Mouse (Mus musculus): ENCODE measurements at regions not wholly inside any gene's neighbourhood (a gene's known extent, or its start where the extent isn't known, plus 50 kb on each side); places are given as distances from the start of the nearest gene placed in this dataset.

DNA sequence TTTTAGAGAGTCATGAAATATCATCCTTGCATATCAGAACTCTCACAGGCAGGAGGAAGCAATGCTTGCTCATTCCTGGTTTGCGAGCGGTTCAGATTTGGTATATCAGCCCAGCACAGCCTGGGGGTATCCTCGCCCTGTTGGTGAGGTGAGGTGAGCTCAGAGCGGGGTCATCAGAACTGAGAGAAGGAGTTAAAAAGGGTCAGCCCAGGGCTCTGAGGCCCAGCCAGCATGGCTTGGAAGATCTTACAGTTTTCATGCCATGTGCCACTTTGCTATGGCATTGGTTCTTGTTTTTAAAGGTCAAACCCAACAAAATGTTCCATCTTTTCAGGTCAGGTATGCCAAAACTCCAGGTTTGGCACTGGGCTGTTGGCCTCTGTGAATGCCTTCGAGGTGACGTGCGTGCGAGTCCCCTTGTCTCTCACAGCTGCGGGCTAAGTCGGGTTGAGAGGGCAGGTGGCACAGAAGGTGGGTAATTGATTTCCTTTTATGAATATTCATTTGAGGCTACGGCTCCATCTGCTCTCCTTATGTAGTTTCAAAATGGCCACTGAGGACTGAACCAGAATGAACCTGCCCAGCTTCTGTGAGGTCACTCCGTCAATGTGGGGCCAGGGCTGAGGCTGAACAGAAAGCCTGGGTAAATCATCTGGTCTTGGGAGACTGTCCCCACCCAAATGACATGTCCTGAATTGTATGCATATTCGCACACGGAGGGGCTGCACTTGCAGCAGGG lies 86.3 kb downstream of the Hhipl2 start:
- no peak for DNase-seq (ENCODE audit: low read depth, low spot score)

DNA sequence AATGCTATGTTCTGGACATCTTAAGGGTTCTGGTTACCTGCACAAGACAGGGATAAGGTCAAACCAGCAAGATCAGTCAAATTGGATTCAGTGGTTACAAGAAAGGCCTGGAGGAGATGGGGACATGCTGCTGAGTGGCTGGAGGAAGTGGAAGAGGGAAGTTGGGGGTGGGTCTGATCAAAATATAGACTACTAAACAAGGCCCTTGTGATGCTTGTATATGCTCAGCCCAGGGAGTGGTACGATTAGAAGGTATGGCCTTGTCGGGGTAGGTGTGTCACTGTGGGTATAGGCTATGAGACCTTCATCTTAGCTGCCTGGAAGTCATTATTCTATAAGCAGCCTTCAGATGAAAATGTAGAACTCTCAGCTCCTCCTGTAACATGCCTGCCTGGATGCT lies 89.9 kb downstream of the Hhipl2 start:
- DNase-seq (ENCODE audit: low read depth, low spot score), result no peak

DNA sequence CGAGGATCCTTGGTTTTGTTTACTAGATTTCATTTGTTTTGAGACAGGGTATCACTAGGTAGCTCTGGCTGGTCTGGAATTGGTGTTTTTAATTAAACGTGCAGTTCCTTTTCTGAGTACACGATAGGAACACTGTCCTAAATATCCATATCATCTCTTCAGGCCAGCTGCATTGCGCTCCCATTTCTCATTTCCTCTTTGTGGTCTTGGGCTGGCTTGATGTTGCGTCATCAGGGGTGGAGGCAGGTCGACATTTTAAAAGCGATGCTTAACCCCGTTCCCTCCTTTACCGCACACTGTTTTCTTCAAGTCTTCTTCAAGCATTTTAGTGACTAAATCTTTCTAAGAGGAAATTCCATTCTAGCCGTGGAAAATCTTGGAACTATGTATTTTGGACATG lies 92.7 kb downstream of the Hhipl2 start:
- DNase-seq (ENCODE audit: low read depth, low spot score), result no peak

DNA sequence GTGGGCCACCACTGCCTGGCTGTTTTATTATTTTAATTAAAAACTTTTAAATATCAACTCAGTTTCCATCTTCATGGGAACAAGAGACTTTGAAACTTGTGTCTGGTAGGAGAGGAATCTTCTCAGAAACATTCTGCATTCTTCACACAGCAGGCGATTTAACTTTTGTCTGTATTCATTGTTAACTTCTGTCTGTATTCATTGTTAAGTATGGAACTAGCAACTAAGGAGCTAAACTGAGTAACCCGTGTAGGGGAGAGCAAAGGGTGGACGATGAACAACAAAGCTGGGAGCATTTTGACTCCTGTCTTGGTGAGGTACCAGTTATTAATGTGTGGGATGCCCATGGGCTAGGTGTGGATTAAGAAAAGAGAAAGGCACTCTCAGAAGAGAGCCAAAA lies 95.9 kb downstream of the Hhipl2 start:
- no peak for DNase-seq (ENCODE audit: low read depth, low spot score)

DNA sequence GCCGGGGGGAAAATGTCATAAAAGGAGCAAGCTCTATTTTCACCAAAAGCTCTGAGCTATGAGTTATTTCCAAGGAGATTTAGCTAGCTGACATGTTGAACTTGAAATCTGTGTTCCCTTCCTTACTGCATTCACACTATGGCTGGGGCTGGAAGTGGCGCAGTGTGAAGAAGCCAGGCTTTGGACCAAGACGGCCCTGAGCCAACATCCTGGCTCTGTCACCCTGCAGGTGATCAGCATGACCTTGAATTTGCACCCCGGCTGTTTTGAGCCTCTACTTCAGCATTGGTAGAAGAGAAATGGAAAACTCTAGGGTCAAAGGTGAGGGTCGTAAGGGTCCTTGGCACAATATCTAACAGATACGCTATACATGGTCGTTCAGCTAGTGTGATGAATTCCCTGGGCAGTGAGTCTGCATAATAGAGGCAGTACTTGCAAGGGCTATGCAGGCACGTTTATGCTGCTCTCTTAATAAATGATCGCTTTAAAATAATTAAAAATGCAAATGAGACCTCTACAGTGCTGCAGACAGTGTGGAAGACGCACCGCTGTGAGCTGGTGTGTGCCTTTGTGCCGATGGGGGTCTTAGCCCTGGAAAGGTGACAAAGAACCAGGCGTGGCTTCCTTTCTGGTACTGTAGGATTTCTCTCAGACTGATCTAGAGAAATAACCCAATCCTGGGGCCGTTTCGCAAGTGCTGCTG lies 96.4 kb downstream of the Hhipl2 start:
- no peak for DNase-seq (ENCODE audit: low read depth, low spot score)

DNA sequence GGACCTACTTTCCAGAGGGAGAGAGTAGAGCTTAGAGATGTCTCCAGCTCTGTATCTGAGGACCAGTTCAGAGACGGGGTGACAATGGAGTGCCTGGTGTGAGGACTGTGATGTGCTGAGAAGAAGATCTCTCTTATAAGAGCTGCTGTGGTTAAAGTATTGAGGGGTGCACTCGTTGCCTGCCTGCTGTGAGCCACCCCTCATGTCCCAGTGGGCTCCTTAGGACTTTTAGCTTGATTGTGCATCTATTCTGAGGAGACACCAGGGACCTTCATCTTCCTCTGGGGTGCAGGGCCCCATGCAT lies 96.9 kb downstream of the Hhipl2 start:
- DNase-seq (ENCODE audit: low read depth, low spot score), result no peak

DNA sequence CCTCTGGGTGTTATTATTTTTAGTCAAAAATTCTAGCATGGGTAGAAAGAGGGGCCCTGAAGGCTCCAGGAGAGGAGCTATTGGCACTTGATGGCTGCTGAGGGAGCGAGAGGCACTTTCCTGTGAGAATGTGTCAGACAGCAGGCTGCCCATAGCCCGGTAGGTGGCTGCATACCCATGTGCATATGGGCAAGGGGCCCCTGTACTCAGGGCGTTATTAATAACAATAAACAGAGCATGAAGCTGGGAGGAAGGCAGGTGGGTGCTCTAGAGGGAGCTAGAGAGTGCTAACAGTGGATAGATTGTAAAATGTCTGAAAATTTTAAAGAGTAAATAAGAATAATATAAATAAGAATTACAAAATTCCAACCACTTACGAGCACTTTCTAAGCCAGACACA lies 98.2 kb downstream of the Hhipl2 start:
- DNase-seq (ENCODE audit: low read depth, low spot score), result no peak

DNA sequence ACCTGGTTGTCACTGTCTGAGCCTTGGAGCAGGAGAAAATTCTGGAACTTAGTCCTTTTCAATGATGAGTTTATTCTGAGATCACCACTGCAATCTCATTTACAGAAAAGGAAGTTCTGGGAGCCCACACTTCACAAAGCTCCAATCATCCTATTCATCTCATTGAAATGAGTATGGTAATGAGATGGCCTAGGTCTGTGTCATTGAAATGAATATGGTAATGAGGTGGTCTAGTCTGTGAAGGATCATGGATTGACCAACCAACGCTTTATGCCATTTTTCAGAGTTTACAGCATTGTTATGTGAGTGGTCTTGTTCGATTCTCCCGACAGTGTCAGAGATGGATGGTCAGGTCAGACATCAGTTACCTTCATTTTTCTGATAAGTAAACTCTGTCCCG lies 99.2 kb downstream of the Hhipl2 start:
- no peak for DNase-seq (ENCODE audit: low read depth, low spot score)

DNA sequence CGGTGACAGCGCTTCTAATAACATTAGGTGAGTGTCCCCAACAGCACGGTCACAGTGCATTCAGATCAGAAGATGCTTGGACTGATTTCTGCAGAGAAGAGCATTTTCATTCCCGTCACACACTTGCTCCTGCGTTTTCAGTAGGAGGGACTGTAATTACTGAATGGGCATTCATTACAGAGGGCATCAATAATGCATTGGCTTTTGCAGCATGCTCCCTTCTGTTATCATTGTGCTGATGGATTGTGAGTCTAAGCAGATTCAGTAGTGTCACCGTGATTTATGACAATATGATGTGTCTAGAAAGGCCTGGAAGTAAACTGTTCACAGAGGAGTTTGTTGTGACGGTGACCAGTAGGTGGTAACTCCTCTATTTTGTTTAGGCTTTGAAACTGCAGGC lies 103.6 kb downstream of the Hhipl2 start:
- no peak for DNase-seq (ENCODE audit: low read depth, low spot score)

DNA sequence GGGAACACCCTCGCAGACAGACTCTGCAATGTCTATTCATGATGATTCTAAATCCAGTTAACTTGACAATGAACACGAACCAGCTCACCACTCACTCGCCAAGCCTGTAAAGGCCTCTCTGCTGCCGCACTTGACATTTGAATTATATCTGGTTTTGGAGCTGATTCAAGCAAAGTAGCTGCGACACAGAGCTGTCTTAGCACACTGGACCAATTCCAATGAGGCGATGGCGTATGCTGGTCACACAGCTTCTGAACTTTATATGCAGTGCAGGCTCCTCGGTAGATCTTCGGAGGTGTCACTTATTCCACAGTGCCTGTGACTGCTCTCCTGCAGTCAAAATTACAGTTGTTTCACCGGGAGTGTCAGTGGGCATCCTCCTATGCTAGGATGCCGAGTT lies 115.4 kb downstream of the Hhipl2 start:
- no peak for DNase-seq (ENCODE audit: low read depth, low spot score)

DNA sequence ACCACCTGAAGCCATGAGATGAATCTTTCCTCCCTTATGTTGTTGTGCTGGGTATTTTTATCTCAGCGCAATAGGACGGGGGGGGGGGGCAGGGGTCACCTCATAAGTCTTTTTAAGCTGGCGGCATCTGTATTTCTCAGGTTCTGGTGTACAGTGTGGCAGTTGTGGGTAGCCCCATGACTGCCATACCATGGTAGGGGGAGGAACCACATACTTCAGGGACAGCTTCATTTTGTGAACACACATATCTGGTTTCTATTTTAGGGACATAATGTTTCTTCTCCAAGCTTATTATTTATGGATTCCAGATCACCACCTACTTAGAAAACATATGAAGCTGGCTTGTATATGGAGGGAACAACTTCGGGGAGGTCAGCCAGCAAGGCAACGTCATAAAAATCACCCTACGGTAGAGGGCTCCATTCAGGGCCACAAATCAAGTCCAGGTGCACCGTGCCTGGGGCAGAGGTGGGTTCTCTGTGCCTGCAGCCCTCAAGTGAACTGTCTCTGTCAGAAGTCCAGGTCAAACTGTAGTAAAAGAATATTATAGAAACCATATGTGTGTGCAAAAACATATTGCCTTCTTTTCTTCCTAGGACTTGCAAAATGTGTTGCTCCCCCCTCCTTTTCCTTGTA lies 130.9 kb downstream of the Hhipl2 start:
- DNase-seq (ENCODE audit: low read depth, low spot score), result no peak

DNA sequence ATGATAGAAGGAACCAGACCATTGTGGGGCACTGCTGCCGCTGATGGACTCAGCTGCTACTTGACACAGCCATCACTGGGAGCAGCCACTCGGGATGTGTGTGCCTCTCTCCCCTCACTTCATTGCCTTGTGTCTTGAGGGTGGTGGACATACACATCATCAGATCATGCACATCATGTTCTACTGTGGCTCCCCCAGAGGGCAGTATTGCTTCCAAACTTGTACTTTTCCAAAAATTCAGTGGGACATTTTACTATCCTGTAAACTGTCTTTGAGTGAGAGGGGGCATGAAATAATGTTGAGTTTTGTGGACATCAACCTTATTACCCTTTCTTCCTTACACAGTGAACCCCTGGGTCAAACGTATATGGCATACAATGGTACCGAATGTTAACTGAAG lies 134.6 kb downstream of the Hhipl2 start:
- no peak for DNase-seq (ENCODE audit: low read depth, low spot score)

DNA sequence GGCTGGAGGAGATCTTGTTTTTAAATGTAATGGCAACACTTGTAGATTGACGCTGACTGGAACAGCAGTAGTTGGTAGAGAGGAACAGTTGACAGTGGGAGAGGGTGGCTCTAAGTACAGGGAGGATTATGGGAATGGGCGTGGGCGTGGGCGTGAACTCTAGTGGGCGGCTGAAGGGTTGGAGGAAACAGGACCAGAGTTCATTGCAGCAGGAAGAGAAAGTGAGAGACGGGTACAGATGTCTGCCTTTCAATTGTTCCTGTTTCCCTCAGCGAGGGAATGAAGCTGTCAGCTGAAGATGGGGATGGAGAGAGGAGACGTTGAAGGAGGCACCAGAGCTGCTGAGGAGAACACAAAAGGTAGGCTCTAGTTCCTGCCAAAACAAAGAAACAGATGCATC lies 135.2 kb downstream of the Hhipl2 start:
- DNase-seq (ENCODE audit: low read depth, low spot score), result no peak

DNA sequence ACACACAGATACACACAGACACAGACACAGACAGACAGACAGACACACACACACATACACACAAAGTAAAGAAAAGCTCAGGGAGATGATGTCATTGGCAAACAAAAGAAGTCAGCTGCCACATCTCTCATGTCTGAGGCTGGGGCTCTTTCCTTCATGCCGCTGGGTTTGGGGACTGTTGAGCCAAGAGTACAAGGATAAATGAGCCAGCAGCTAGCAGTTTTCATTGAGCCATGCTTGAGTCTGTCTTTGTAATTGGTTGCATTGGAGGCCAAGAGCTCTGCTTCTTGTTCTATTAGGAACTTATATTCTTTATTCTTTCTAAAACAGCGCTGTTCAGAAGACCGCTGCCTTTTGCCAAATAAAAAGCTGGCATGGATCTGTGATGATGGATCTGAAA lies 144.8 kb downstream of the Hhipl2 start:
- no peak for DNase-seq (ENCODE audit: low read depth, low spot score)

DNA sequence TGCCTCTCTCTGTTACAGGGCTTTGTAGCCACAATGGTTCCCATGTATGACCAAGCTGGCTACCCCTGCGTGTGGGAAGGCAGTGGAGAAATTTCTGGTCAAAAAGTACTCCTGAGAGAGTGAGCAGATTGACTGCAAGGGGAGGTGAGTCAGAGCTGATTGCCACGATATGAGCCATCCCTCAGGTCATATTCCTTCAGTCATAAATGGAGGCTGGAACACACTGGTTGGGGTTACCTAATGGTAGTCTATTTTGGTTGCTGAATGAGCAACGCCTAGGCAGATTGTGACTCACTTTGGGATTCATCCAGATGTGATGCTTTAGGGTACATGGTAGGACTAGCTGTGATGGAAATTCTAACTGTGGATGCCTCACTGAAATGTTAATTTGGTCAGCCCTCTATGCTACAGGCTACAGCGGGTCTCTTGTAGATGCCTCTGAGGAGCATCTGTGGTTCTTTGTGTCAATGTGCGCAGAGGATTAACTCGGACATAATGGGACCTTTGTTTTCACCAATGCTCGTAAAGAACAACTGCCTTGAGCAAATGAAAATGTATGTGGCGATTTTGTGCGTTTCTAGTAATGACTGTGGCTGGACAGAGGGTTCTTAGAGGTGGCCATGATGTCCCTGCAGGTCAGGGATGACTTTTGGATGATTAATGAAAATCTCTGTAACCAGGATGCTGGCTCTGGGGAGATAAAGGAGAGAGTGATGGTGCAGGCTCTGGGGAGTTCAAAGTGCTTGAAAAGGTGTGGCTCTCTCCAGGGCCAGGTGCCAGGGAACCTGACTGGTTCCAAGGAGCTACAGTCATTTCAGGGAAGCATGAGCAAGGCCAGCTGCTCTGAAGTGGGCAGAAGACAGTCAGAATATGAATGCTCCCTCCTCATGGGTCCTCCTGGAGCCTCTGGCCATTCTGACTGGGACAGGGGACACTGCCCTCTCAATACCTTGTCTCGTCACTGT lies 155.9 kb downstream of the Hhipl2 start:
- no peak for DNase-seq (ENCODE audit: low read depth, low spot score)

DNA sequence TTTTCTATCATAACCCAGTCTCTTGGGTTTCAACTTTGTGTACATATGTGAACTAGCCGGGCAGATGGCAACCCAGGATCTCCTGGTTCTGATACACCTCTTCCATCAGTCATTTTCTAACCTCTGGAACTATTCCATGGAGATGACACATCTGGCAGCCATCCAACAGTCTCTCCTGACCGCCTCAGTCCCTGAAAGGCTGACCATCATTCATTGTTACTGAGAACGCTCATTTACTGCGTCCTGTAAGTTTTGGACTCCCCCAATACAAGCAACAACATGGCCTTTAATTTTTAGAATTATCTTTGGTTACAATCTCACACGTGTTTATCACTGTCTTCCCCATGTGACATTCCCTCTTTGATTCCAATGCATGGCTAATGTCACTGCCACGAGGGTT lies 166.8 kb downstream of the Hhipl2 start:
- no peak for DNase-seq (ENCODE audit: low read depth, low spot score)

DNA sequence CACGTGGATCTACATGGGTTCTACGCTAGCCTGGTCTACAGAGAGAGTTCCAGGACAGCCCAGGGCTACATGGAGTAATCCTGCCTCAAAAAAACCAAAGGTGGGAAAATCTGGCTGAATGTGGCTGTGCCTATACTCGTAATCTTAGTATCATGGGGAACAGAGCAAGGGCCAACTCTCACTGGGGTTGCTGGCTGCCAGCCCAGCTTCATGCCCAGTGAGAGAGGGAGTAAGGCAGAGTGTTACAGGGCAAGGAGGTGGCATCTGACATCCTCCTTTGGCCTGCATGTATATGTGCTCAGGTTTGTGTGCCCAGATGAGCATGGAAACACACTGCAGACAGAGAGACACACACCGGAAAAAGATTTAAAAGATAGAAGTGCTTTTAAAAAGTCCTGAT lies 168.4 kb downstream of the Hhipl2 start:
- no peak for DNase-seq (ENCODE audit: low read depth, low spot score)

DNA sequence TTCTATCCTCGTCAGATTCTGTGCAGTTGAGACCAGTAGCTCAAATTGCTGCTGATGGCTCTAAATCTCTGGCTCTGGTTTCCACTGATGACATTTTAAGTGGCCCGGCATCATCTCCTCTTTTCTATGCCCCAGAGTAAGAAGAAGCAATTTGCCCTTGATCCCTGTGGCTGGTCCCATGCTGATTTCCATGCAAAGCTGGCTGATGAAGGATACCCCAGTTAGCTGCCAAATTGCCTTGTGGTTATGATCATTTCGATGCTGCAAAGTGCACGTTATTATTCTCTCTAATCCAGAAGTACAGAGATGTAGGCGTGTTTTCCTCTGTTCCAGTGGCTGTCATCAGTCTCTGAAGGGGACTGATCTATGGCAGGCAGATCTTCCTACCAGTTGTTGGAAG lies 177.3 kb downstream of the Hhipl2 start:
- no peak for DNase-seq (ENCODE audit: low read depth, low spot score)

DNA sequence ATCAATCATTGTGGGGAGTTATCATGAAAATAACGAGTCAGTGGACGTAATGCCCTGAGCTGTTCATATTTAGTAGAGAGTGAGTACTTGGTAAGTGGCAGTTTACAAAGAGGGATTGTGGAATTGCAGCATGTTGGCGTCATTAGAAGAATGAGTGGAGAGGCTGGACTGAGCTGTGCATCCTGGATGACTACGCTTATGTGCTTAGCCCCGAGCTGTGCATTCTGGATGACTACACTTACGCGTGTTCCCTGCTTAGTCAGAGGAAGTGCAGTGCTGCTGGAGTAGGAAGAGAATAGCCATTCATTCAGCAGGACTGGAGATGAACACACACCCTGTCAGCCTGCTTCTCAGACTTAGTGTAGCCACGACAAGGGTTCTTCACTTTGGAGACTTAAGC lies 182.5 kb downstream of the Hhipl2 start:
- no peak for DNase-seq (ENCODE audit: low read depth, low spot score)

DNA sequence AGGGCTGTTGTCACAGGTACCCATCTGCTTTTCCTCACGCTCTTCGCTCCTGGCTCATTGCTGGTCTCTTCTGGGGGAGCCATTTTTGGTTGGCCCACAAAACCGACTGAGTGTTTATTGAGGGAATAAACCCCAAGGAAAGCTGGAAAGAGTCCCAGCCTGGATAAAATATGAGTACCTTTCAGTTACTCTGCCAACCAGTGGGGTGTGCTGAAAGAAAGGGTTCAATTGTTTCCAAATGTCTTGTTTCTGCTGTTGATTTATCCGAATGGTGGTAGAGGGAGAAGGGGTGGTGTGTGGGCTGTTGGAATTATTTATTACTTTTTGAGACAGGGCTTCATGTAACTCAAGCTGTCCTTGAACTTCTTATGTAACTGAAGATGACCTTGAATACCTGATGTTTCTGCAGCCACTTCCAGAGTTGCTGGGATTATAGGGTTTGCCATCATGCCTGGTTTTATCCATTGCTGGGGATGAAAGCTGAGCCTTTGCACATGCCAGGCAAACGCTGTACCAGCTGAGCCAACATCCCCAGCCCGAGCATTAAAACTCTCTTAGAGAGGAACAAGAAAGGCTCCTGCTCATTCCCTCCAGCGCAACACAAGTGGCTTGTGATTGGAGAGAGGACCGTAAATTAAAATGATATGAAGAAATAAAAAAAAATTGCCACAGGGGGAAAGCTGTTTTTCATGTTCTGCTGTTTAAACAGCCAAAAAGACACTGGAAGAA lies 194.1 kb downstream of the Hhipl2 start:
- DNase-seq (ENCODE audit: low read depth, low spot score), result no peak

DNA sequence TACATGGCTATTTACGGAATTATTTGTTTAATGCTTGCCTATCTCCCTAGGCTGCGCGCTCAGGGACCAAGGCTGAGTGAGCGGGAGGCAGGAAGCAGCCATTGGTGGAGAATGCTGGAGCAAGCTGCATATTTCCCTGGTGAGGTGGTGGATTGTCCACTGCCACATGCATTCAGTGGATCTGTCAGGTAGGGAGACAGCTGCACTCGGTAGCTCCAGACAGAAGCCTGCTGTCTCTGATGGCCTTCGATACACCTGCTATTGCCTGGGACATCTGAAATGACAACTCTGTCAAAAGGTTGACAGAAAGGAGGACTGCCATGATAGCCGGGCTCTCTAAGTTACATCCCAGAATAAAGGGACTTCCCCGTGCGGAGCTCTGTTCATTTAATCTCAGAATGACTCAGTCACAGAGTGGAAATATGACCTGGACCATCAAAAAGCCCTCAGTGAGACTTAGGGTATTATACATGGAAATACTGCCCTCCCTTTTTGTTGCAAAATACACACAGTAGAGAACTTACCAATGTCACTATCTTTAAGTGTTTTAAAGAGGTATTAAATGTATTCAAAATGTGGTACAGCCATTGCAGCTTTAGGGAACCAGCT lies 201.5 kb downstream of the Hhipl2 start:
- DNase-seq (ENCODE audit: low read depth, low spot score), result no peak
